Mouse (Mus musculus) frontal cortex, postnatal 14 days (tissue): ENCODE data around the gene Mecom.
A peak's percentile ranks its signal among the peaks of the same experiment; 100 is the strongest.

ENCODE experiments used
- DNase-seq, 2 experiments: peaks; one replicate each; pipeline ENCODE4 v3.0.0; 2022; ENCODE audit warnings: low spot score in 2 of 2

Mecom gene

GRCm38 (mm10) chr3:30514051-30514754 is 33.6 kb downstream of the Mecom start:
- DNase-seq, result no peak

- DNase-seq, result no peak
These were observed 34.4 kb downstream of the Mecom start for GRCm38 (mm10) chr3:30513314-30513997.

GRCm38 (mm10) chr3:30512459-30513030 is 35.3 kb downstream of the Mecom start:
- DNase-seq, result no peak

GRCm38 (mm10) chr3:30511796-30512195 is 36.0 kb downstream of the Mecom start:
- DNase-seq, result no peak

- no peak for DNase-seq
These were observed 36.7 kb downstream of the Mecom start for GRCm38 (mm10) chr3:30511062-30511640.

GRCm38 (mm10) chr3:30510646-30511045 is 37.2 kb downstream of the Mecom start:
- no peak for DNase-seq

GRCm38 (mm10) chr3:30510105-30510504 is 37.7 kb downstream of the Mecom start:
- DNase-seq, result no peak

GRCm38 (mm10) chr3:30508930-30509910 is 38.6 kb downstream of the Mecom start:
- DNase-seq, result no peak

- DNase-seq, result no peak
These were observed 39.4 kb downstream of the Mecom start for GRCm38 (mm10) chr3:30508296-30508929.

- no peak for DNase-seq
These were observed 40.1 kb downstream of the Mecom start for GRCm38 (mm10) chr3:30507576-30508295.

- DNase-seq, result peak in 1 of 2 experiments; percentile 29
These were observed 40.7 kb downstream of the Mecom start for GRCm38 (mm10) chr3:30507028-30507575.

- no peak for DNase-seq
These were observed 41.3 kb downstream of the Mecom start for GRCm38 (mm10) chr3:30506329-30507027.

- no peak for DNase-seq
These were observed 42.0 kb downstream of the Mecom start for GRCm38 (mm10) chr3:30505741-30506251.

- DNase-seq, result no peak
These were observed 43.2 kb downstream of the Mecom start for GRCm38 (mm10) chr3:30504561-30504960.

GRCm38 (mm10) chr3:30503821-30504220 is 44.0 kb downstream of the Mecom start:
- no peak for DNase-seq

GRCm38 (mm10) chr3:30498202-30498828 is 49.5 kb downstream of the Mecom start:
- DNase-seq, result no peak

GRCm38 (mm10) chr3:30494371-30494770 is 53.4 kb downstream of the Mecom start:
- DNase-seq, result no peak

GRCm38 (mm10) chr3:30488808-30489207 is 59.0 kb downstream of the Mecom start:
- no peak for DNase-seq

- DNase-seq, result no peak
These were observed 61.4 kb downstream of the Mecom start for GRCm38 (mm10) chr3:30486422-30486821.
